Mouse (Mus musculus) lung, embryonic 16.5 days (tissue): Measurements from ENCODE around the gene Gm16427. TPM values are rescaled to one million over a fixed set of nuclear protein-coding genes. Genes with fewer than 3 reads are reported as not detected.
"Not testable (repeated sequence)": the region's sequence is repeated elsewhere in the genome, so short reads cannot be mapped to it uniquely, and the experiment has no call there.

Experiments
- ATAC-seq: fragments of 200-750 bp; cut with Nextera tagmentation; 2 replicates; pipeline ENCODE4 v1.8.0; 2017; ENCODE audit warnings: low read depth, mild to moderate bottlenecking, moderate library complexity
- H3K27ac ChIP-seq: fragments of 300-500 bp; sonication (generic); 2 replicates; pipeline ENCODE4 v1.5.1; 2014; ENCODE audit warnings: mild to moderate bottlenecking, control low read depth, low read length
- H3K27me3 ChIP-seq: fragments of 300-500 bp; sonication (generic); 2 replicates; pipeline ENCODE4 v1.6.1; 2014; ENCODE audit warnings: low read depth, low read length, mixed read lengths; ENCODE audit not compliant: control insufficient read depth, insufficient read depth
- H3K36me3 ChIP-seq: fragments of 300-500 bp; sonication (generic); 2 replicates; pipeline ENCODE4 v1.6.1; 2014; ENCODE audit warnings: low read length; ENCODE audit not compliant: control insufficient read depth, insufficient read depth
- H3K4me1 ChIP-seq: fragments of 300-500 bp; sonication (generic); replicated peaks from 2 replicates; pipeline ENCODE4 v1.6.1; 2014; ENCODE audit warnings: low read length, mixed read lengths; ENCODE audit not compliant: control insufficient read depth, insufficient read depth
- H3K4me2 ChIP-seq: fragments of 300-500 bp; sonication (generic); 2 replicates; pipeline ENCODE4 v1.6.1; 2014; ENCODE audit warnings: low read depth, low read length, control low read depth
- H3K4me3 ChIP-seq: fragments of 300-500 bp; sonication (generic); 2 replicates; pipeline ENCODE4 v1.5.1; 2014; ENCODE audit warnings: mild to moderate bottlenecking, low read length, control low read depth
- H3K9ac ChIP-seq: fragments of 300-500 bp; sonication (generic); 2 replicates; pipeline ENCODE4 v1.6.1; 2014; ENCODE audit warnings: low read length, control low read depth
- H3K9me3 ChIP-seq: fragments of 300-500 bp; sonication (generic); 2 replicates; pipeline ENCODE4 v1.6.1; 2016; ENCODE audit warnings: low read length; ENCODE audit not compliant: control insufficient read depth
- WGBS: fragments of 180-500 bp; shearing (Covaris S2); extraction: QIAGEN DNeasy Blood & Tissue Kit; methylation state at CpG from one replicate; pipeline ENCODE4 v1.1.7; 2014; 5-methylcytosine and 5-hydroxymethylcytosine counted together
- polyA plus RNA-seq: library from polyadenylated mRNA; unstranded; fragments of >200 nt; fragmentation: Nextera tagmentation; extraction: Ambion mirVana; gene quantifications from 2 replicates; pipeline ENCODE4 v1.2.1, GENCODE M21; 2015

Gm16427 gene
- polyA plus RNA-seq = not detected in 2 replicates

DNA sequence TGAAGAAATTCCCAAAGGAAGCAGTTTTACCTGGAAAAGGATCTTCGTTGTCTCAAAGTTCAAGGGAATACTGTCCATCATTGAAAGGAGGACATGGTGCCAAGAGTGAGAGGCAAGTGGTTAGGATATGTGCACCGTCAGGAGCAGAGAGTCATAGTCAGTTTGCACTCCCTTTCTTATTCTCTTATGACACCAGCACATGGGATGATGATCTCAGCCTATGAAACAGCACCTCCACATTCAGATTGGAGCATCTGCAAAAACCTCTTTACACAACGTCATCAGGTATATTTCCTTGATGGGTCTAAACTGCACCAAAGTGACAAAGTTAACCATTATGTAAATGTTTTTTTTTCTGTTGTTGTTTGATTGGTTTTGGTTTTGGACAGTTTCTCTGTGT lies at the start of gene Gm16427:
Gene Gm16427, minus strand, starts transcription at position 101 of the 400 bp plus-strand sequence.
- ATAC-seq, H3K4me1 ChIP-seq, H3K36me3 ChIP-seq, H3K4me2 ChIP-seq, H3K9me3 ChIP-seq, H3K9ac ChIP-seq, H3K27me3 ChIP-seq, H3K27ac ChIP-seq, H3K4me3 ChIP-seq: not testable (repeated sequence)
- WGBS = 57% methylated on average over 2 of the region's 3 CpGs

Other genes starting within 250 kb of the Gm16427 start
- not detected in 2 replicates for gene C87414, start 131.4 kb upstream of the Gm16427 start, polyA plus RNA-seq